Mouse (Mus musculus) stomach, postnatal 0 days (tissue): ENCODE data around the gene Klhl21.

Experiments used
- CTCF ChIP-seq: IDR thresholded peaks from 2 replicates; pipeline ENCODE4 v1.5.1; 2016; ENCODE audit warnings: antibody characterized with exemption, low read depth, mild to moderate bottlenecking, moderate library complexity
- EP300 ChIP-seq: optimal IDR thresholded peaks from 2 replicates; pipeline ENCODE3; 2016; ENCODE audit warnings: antibody characterized with exemption

GRCm38 (mm10) chr4:152038985-152039830 lies 30.6 kb downstream of the Klhl21 start, which contains the start of gene Nol9:
- peak; percentile 99 for TF ChIP-seq CTCF
- TF ChIP-seq EP300: peak; percentile 99
